Mouse (Mus musculus): Measurements from ENCODE around the gene Sppl2a.
"Not testable (repeated sequence)": the region's sequence is repeated elsewhere in the genome, so short reads cannot be mapped to it uniquely, and the experiment has no call there.

The Sppl2a gene

GRCm38 (mm10) chr2:126932897-126933641, at the start of gene Sppl2a:
Gene Sppl2a (minus strand): TSS chr2:126933235.
- peak; percentile 90 for DNase-seq (ENCODE audit: low read depth)

DNA sequence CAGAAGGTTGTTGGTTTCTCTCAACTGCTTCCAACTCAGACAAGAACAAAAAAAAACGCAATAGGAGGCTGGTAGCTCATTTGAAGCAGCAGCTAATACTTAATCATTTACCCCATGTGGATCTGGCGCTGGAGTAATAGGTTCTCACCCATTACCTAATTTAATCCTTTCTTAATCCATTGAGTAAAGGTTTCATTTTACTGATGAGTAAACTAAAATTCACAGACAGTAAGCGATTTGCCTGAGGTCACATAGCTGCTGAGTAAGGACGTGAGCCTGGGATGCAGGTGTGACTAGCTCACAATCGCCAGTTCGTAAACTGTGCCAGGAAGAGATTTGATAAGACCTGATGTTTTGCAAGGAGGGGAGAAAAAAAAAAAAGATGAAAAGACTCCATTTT, 44.4 kb upstream of the Sppl2a start:
- DNase-seq (ENCODE audit: low read depth): no peak

- no peak for DNase-seq (ENCODE audit: low read depth)
Measured at GRCm38 (mm10) chr2:126961696-126962095, 28.7 kb upstream of the Sppl2a start.

GRCm38 (mm10) chr2:126955671-126956070, 22.6 kb upstream of the Sppl2a start:
- no peak for DNase-seq (ENCODE audit: low read depth)

- no peak for DNase-seq (ENCODE audit: low read depth)
Measured at GRCm38 (mm10) chr2:126951085-126951484, 18.1 kb upstream of the Sppl2a start.

DNA sequence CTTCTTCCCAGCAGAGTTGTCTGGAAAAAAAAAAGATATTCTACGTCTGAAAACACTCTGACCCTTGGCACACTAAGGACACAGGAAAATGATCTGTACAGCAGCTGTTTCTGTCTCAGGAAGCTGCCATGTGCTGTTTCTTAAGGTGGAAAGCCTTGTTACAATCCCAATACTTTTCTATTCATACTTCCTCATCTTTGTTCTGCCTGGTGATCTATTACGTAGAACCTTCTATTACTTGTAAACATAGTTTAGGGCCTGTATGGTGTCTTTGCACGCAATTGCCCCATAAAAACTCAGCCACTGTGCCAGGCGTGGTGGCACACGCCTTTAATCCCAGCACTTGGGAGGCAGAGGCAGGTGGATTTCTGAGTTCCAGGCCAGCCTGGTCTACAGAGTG, 17.4 kb upstream of the Sppl2a start:
- no peak for DNase-seq (ENCODE audit: low read depth)

- DNase-seq (ENCODE audit: low read depth): no peak
Measured at GRCm38 (mm10) chr2:126949856-126950255, 16.8 kb upstream of the Sppl2a start.

GRCm38 (mm10) chr2:126949297-126949696, 16.3 kb upstream of the Sppl2a start:
- not testable (repeated sequence) for DNase-seq (ENCODE audit: low read depth)

DNA sequence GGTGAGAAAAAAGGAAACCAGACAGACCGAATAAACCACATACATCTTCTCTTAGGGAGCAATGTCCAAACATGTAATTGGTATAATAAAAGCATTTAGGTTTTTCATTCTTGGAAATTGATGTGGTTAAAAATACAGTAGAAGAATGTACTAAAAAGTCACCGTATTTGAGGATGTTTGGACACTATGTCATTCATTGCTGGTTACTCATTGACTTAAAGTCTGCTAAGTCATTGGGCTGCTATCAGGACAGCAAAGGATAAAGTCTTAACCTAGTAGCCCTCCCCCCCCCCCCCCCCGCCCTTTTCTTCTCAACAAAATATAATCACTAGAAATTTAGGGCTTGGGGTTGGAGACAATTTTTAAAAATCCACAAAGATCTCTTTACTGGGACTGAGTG, 15.2 kb upstream of the Sppl2a start:
- no peak for DNase-seq (ENCODE audit: low read depth)

- DNase-seq (ENCODE audit: low read depth): no peak
Measured at GRCm38 (mm10) chr2:126947646-126948045, 14.6 kb upstream of the Sppl2a start.

- DNase-seq (ENCODE audit: low read depth): no peak
Measured at GRCm38 (mm10) chr2:126943211-126943610, 10.2 kb upstream of the Sppl2a start.

DNA sequence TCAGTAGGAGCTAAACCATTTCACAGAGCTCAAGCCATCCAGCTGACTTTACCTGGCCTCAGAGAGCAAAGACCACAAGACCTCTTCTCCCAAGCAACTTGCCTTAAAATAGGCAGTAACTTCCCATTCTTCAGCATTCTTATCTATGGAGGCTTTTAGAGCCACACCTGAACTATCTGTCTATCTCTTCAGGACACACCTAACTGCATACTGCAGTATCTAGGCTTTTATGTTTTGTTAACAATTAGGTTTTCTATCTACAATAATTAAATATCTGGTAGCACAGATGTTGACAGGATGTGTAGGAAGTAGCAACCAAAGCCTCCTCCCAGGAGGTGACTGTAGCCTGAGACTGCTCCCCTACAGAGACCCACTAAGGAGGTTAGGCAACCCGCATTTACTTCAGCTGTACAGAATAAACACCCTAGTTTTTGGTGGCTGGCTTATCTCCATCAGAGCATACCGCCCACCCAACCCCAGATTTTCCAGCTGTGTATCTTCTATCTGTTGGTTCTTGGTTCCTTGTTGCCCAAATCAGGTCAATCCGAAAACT, 7.4 kb upstream of the Sppl2a start:
- DNase-seq (ENCODE audit: low read depth): no peak

GRCm38 (mm10) chr2:126938069-126938468, 5.0 kb upstream of the Sppl2a start:
- no peak for DNase-seq (ENCODE audit: low read depth)

- DNase-seq (ENCODE audit: low read depth): no peak
Measured at GRCm38 (mm10) chr2:126933921-126934320, 886 bp upstream of the Sppl2a start.

DNA sequence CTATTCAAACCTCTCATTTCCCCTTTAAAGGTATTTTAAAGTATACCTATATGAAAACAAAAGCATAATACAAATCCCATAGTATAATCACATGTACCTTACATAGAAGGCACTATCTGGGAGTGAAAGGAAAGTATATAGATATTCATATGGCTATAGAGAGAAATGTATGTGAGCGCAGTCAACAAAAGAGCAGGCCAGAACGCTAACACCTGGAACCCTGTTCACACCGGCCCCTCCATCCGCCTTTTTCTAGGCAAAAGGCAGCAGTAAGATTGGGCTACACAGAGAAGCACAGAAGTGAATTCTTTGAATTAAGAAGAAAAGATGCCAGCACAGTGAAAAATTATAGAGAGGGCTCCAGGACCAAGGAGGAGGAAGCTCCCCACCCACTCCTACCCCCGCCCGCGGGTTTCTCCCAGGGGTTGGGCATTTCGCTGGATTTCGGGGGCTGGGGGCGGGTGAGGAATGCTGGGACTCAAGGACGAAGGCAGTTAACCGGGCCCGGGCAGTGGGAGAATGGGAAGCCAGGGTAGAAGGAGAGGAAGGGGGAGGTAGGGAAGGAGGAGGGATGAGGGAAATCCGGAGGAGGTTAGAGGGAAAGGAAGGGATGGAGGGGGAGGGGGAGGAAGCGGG, 656 bp downstream of the Sppl2a start:
- peak; percentile 40 for DNase-seq (ENCODE audit: low read depth)

DNA sequence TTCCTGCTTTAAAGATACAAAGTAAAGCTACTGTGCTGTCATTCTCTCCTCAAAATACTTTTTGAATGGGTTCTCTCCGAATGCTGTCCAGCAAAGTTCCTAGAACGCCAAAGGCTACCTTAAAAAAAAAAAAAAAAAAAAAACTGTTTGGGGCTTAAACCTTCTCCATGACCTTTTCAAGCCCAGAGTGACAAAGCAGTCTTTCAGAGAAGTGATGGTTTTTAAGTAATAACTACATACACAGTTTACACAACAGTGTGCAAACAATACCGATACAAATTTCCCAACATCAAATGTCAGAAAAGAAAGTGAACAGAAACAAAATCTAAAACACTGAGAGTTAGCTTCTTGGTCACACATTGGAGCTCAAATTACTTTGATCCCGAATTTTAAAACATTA, 1.3 kb downstream of the Sppl2a start:
- no peak for DNase-seq (ENCODE audit: low read depth)

- DNase-seq (ENCODE audit: low read depth): no peak
Measured at GRCm38 (mm10) chr2:126928681-126929080, 4.4 kb downstream of the Sppl2a start.

DNA sequence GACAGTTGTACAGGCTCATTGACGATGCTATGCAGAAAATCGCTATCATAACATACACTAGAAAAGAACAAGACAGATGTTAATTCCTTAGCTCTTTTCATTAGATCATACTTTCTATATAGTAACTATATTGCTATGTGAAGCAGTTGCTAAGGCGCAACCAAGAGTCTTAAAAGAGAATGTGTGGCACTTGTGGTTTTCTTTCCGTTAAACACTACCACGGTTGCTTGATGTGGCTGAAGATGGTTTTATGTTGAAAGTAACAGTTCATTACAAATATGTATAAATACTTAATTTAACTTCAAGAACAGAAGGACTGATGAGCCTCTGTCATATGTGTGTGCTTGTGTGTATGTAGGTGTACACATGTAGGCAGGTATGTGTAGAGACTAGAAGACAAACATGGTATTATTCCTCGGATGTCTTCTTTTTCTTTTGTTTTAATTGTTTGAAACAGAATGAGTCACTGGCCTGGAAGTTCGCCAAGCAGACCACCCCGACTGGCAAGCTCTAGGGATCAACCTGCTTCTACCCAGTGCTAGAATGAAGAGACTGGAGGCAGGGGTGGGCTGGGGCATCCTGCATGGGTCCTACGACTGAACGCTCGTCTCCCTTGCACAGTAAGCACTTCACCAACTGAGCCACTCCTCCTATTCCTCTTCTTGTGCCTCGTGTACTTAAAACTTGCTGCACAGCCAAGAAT, 12.5 kb downstream of the Sppl2a start:
- DNase-seq (ENCODE audit: low read depth): peak; percentile 72

DNA sequence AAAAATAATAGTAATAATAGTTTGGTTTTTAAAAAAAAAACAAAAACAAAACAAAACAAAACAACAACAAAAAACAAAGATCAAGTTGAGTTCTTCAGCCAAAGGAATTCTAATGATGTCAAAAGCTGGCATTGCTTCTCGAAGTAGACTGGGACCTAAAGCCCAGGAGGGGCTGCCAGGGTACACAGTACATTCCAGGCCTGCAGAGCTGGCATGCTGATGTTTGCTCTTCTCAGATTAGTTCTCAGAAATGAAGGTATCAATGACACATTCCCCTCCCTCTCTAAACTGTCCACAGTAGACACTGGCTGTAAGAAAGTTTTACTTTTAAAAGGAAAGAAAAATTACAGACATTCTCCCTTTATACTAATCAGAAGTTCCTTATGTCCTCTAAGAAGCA, 16.8 kb downstream of the Sppl2a start:
- no peak for DNase-seq (ENCODE audit: low read depth)

DNA sequence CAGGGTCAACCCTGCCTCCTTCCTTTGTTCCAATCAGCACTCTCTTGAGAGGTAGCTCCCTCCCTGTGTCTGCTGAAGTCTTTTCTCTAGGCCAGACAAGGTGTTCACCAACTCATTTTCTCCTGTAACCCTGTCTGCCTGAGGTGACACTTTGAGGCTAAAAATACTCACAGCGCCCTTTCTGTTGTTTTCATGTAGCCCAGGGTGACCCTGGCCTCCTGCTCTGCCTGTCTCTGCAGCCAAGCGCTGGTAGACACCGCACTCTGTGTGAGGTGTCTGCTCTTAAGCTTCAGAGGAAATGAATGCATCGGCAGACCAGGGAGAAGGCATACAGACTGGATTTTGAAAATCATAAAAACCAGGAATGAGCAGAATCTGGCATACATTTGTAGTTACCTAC, 18.9 kb downstream of the Sppl2a start:
- no peak for DNase-seq (ENCODE audit: low read depth)

GRCm38 (mm10) chr2:126904162-126904561, 28.9 kb downstream of the Sppl2a start:
- no peak for DNase-seq (ENCODE audit: low read depth)

GRCm38 (mm10) chr2:126897511-126897910, 35.5 kb downstream of the Sppl2a start:
- DNase-seq (ENCODE audit: low read depth): no peak

DNA sequence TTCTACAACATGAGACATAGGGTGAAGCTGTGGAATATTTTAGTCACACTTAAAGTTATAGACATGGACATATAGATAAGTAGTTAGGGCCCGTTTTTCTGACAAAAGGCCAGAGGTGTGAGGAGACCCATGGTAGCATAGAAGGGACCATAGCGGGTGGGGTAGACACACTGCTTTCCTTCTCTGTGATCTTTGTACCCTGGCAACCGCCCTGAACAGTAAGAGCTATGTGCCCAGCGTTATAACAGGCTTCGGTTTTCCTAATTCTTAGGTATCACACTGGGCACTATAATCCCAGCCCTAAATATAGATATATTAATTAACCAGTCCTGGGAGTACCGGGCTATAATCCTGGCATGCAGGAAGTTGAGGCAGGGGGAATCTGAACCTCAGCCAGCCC, 36.1 kb downstream of the Sppl2a start:
- DNase-seq (ENCODE audit: low read depth): no peak
